Mouse (Mus musculus) lung, postnatal 0 days (tissue): ENCODE measurements around the gene Phldb2.

Experiments used
- CTCF ChIP-seq: IDR thresholded peaks from 2 replicates; pipeline ENCODE4 v1.5.1; 2016; ENCODE audit warnings: antibody characterized with exemption, mild to moderate bottlenecking
- EP300 ChIP-seq: IDR thresholded peaks from 2 replicates; pipeline ENCODE4 v1.6.1; 2016; ENCODE audit warnings: antibody characterized with exemption, mild to moderate bottlenecking, control low read depth

DNA sequence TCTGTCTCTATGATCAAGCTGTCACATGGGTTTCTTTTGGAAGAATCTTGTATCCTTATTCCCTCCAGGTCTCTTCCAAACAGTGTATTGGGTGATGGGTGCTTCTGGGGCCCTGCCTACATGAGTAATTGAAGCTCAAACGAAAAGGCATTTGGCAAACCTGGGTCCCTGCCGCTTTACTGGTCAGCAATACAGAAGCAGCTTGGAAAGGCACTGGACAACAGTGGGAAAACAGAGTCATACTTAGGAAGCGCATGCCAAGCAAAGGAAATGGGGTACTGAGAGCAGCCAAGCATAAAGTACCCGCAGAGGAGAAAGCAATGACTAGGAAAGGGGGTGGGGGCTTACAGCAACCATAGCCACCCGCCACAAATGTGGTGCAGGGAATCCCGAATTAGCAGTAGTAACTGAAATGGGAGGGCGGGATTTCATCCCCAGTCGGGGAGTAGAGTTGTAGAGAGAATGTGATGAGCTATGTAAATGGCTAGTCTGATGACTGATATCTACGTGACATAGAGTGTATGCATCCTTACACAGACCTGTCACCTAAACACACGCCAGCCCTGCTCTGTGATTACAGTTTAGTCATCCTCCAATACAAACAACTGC, 233.3 kb downstream of the Phldb2 start:
- TF ChIP-seq CTCF (no peak), EP300 (no peak)
